Mouse (Mus musculus): ENCODE measurements around the gene Pnkd. TPM values are rescaled to one million over a fixed set of nuclear protein-coding genes. Genes with fewer than 3 reads are reported as not detected.

Pnkd gene
- polyA plus RNA-seq, 1 experiment from 2014 or later, result 320 TPM

GRCm38 (mm10) chr1:74240311-74240710 is 44.4 kb upstream of the Pnkd start:
- peak overlapping the region; percentile 3 to 6; a peak in 2 of 4 replicates for H3K4me3 ChIP-seq (ENCODE audit: control insufficient read depth in 1 of 2, insufficient read depth in 1 of 2, low read depth in 1 of 2, low read length in 2 of 2)
- peaks cover 17 to 56% of the 10 kb centered on the region in 2 experiments for H3K4me1 ChIP-seq (ENCODE audit: control insufficient read depth in 2 of 2, insufficient read depth in 2 of 2, low read length in 2 of 2)
- peak overlapping the region; percentile 99 for H3K9ac ChIP-seq (ENCODE audit: low read length)
- peaks cover 4% of the 10 kb centered on the region; the same call in 1 of the 2 replicates for H3K36me3 ChIP-seq (ENCODE audit: control insufficient read depth, insufficient read depth, low read length)
- peak overlapping the region; percentile 85 to 90 for H3K27ac ChIP-seq (replicated peaks in 1 of 2; ENCODE audit: control insufficient read depth in 1 of 2, insufficient read depth in 1 of 2, low read depth in 2 of 2, low read length in 2 of 2)
- peak overlapping the region; percentile 79 for H3K4me2 ChIP-seq (ENCODE audit: low read length)
- no peaks in the 10 kb centered on the region for H3K27me3 ChIP-seq (ENCODE audit: control insufficient read depth, insufficient read depth, low read length)
- H3K9me3 ChIP-seq (ENCODE audit: control insufficient read depth, low read length), result no peaks in the 10 kb centered on the region
- no peak for ATAC-seq (ENCODE audit: insufficient number of reproducible peaks, insufficient read depth, low FRiP score, low read depth)
- 10% methylated on average over 6 of the region's 6 CpGs for WGBS

GRCm38 (mm10) chr1:74240832-74241231 is 43.9 kb upstream of the Pnkd start:
- peaks cover 17 to 62% of the 10 kb centered on the region in 2 experiments for H3K4me1 ChIP-seq (ENCODE audit: control insufficient read depth in 2 of 2, insufficient read depth in 2 of 2, low read length in 2 of 2)
- peak overlapping the region; percentile 79 for H3K4me2 ChIP-seq (ENCODE audit: low read length)

DNA sequence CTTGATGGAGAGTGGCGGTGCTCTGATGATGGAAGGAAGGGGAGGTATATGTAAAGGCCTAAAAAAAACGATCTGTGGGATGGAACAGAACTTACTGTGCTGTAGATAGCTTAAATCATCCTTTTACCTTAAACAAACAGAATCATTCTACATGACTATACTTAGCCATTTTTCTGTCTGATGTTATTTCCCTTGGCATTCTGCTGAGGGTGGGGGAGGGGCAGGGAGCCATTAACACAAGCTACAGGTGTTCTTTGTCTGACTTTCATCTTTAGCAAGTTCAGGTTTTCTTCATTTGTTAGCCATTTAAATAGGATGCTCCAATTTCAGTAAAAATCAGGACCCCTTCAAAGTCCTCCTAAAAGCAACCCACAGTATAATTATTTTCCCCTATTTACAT is 39.2 kb upstream of the Pnkd start:
- ATAC-seq (ENCODE audit: insufficient number of reproducible peaks, insufficient read depth, low FRiP score, low read depth), result no peak

More at GRCm38 (mm10) chr1:74240832-74241231, 43.9 kb upstream of the Pnkd start:
- no peak for ATAC-seq (ENCODE audit: insufficient number of reproducible peaks, insufficient read depth, low FRiP score, low read depth)
- Histone ChIP-seq H3K27me3 (ENCODE audit: control insufficient read depth, insufficient read depth, low read length) (no peaks in the 10 kb centered on the region), H3K4me3 (ENCODE audit: control insufficient read depth in 1 of 2, insufficient read depth in 1 of 2, low read depth in 1 of 2, low read length in 2 of 2) (peak overlapping the region in 1 of 2 experiments; percentile 6; a peak in 2 of 4 replicates), H3K36me3 (ENCODE audit: control insufficient read depth, insufficient read depth, low read length) (peaks cover 5% of the 10 kb centered on the region; the same call in 1 of the 2 replicates), H3K9ac (ENCODE audit: low read length) (peak overlapping the region; percentile 99), H3K9me3 (ENCODE audit: control insufficient read depth, low read length) (no peaks in the 10 kb centered on the region), H3K27ac (replicated peaks in 1 of 2; ENCODE audit: control insufficient read depth in 1 of 2, insufficient read depth in 1 of 2, low read depth in 2 of 2, low read length in 2 of 2) (peak overlapping the region; percentile 85 to 90)
- 39% methylated on average over 4 of the region's 4 CpGs for WGBS

DNA sequence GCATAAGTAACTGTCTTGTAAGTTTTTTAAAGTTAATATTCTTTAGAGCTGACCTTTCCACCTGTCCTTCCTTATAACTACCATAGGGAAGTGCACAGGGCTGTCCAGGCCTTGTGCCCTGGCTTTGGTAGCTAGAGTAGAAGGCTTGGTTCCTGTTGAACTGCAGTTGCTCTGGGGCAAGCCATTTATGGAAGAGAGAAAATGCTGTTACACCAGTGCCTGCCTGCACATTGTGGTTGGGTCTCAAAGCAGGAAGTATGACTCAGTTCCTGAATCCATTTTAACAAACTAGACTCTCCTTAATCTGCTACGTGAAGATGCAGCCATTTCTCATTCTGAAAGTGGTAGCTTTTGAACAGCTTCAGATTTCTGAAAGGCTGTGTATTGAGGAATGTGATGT is 35.9 kb upstream of the Pnkd start:
- no peaks in the 10 kb centered on the region for H3K27me3 ChIP-seq (ENCODE audit: control insufficient read depth, insufficient read depth, low read length)
- peak overlapping the region; percentile 82 to 83 for H3K27ac ChIP-seq (replicated peaks in 1 of 2; ENCODE audit: control insufficient read depth in 1 of 2, insufficient read depth in 1 of 2, low read depth in 2 of 2, low read length in 2 of 2)
- 34% methylated on average over 1 of the region's 1 CpGs for WGBS
- H3K9me3 ChIP-seq (ENCODE audit: control insufficient read depth, low read length), result no peaks in the 10 kb centered on the region
- peaks cover 12 to 50% of the 10 kb centered on the region in 2 experiments; a peak in 3 of 4 replicates for H3K4me1 ChIP-seq (ENCODE audit: control insufficient read depth in 2 of 2, insufficient read depth in 2 of 2, low read length in 2 of 2)
- peak overlapping the region; percentile 26; the same call in 1 of the 2 replicates for H3K9ac ChIP-seq (ENCODE audit: low read length)
- peak; percentile 61; the same call in 1 of the 2 replicates for ATAC-seq (ENCODE audit: insufficient number of reproducible peaks, insufficient read depth, low FRiP score, low read depth)
- no peak overlapping the region for H3K4me2 ChIP-seq (ENCODE audit: low read length)
- H3K36me3 ChIP-seq (ENCODE audit: control insufficient read depth, insufficient read depth, low read length), result peaks cover 72% of the 10 kb centered on the region
- no peak overlapping the region for H3K4me3 ChIP-seq (ENCODE audit: control insufficient read depth in 1 of 2, insufficient read depth in 1 of 2, low read depth in 1 of 2, low read length in 2 of 2)

More for the DNA sequence above, 39.2 kb upstream of the Pnkd start:
- 69% methylated on average over 2 of the region's 2 CpGs for WGBS
- Histone ChIP-seq H3K9ac (ENCODE audit: low read length) (no peak overlapping the region), H3K4me2 (ENCODE audit: low read length) (no peak overlapping the region), H3K4me1 (ENCODE audit: control insufficient read depth in 2 of 2, insufficient read depth in 2 of 2, low read length in 2 of 2) (peaks cover 15 to 69% of the 10 kb centered on the region in 2 experiments), H3K27me3 (ENCODE audit: control insufficient read depth, insufficient read depth, low read length) (no peaks in the 10 kb centered on the region), H3K27ac (replicated peaks in 1 of 2; ENCODE audit: control insufficient read depth in 1 of 2, insufficient read depth in 1 of 2, low read depth in 2 of 2, low read length in 2 of 2) (no peak overlapping the region), H3K9me3 (ENCODE audit: control insufficient read depth, low read length) (no peaks in the 10 kb centered on the region), H3K36me3 (ENCODE audit: control insufficient read depth, insufficient read depth, low read length) (peaks cover 44% of the 10 kb centered on the region), H3K4me3 (ENCODE audit: control insufficient read depth in 1 of 2, insufficient read depth in 1 of 2, low read depth in 1 of 2, low read length in 2 of 2) (no peak overlapping the region)

DNA sequence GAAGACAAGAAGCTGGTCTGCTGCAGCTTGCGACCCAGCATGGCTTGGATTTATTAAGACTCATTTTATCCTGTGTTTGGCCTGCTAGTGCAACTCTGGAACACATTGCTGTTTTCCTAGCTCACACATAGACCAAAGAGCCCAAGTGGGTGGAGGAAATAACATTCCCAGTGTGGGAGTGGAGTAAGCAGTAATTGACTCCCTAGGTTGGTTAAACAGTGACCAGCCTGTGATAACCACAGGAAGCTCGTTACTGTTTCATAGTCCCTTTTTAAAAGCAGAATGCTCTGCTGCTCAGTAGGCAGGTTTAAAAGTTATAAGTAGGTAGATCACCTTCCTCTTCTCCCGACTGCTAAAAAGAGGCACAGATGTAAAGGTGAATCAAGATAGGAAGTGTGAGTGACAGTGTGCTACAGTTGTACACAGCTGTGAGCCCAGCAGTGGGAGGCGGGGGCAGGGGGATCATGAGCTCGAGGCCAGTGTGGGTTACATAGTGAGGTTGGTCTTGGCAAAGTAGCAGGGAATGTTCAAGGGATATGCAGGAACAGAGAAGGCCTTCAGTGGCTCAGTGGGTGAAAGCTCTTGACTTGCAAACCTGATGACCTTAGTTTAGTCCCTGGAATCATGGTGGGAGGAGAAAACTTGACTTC is 35.3 kb upstream of the Pnkd start:
- Histone ChIP-seq H3K4me2 (ENCODE audit: low read length) (no peak overlapping the region), H3K27ac (replicated peaks in 1 of 2; ENCODE audit: control insufficient read depth in 1 of 2, insufficient read depth in 1 of 2, low read depth in 2 of 2, low read length in 2 of 2) (peak overlapping the region; percentile 82 to 83), H3K27me3 (ENCODE audit: control insufficient read depth, insufficient read depth, low read length) (no peaks in the 10 kb centered on the region), H3K9ac (ENCODE audit: low read length) (peak overlapping the region; percentile 26; the same call in 1 of the 2 replicates), H3K4me3 (ENCODE audit: control insufficient read depth in 1 of 2, insufficient read depth in 1 of 2, low read depth in 1 of 2, low read length in 2 of 2) (no peak overlapping the region), H3K4me1 (ENCODE audit: control insufficient read depth in 2 of 2, insufficient read depth in 2 of 2, low read length in 2 of 2) (peaks cover 12 to 49% of the 10 kb centered on the region in 2 experiments), H3K9me3 (ENCODE audit: control insufficient read depth, low read length) (no peaks in the 10 kb centered on the region), H3K36me3 (ENCODE audit: control insufficient read depth, insufficient read depth, low read length) (peaks cover 79% of the 10 kb centered on the region)
- 58% methylated on average over 5 of the region's 5 CpGs for WGBS
- no peak for ATAC-seq (ENCODE audit: insufficient number of reproducible peaks, insufficient read depth, low FRiP score, low read depth)

DNA sequence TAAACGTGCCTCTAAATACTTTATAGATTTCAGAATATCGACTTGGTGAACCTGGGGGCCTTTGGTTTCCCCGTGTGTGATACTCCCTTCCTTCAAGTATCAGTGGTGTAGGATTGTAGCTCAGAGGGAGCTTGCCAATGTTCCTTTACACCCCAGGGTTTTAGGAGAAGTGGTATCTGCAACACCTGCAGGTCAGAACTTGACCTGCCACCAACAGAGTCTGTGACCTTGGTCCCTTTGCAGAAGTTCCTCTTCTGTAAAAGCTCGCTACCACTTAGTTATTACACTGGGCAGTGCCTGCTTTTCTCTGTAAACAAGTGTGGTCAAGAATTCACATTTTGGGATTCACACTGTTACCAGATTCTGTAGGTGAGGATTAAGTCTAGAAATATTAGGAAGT is 34.6 kb upstream of the Pnkd start:
- Histone ChIP-seq H3K4me1 (ENCODE audit: control insufficient read depth in 2 of 2, insufficient read depth in 2 of 2, low read length in 2 of 2) (peaks cover 11 to 48% of the 10 kb centered on the region in 2 experiments), H3K4me2 (ENCODE audit: low read length) (no peak overlapping the region), H3K4me3 (ENCODE audit: control insufficient read depth in 1 of 2, insufficient read depth in 1 of 2, low read depth in 1 of 2, low read length in 2 of 2) (no peak overlapping the region), H3K9me3 (ENCODE audit: control insufficient read depth, low read length) (no peaks in the 10 kb centered on the region), H3K36me3 (ENCODE audit: control insufficient read depth, insufficient read depth, low read length) (peaks cover 85% of the 10 kb centered on the region), H3K27me3 (ENCODE audit: control insufficient read depth, insufficient read depth, low read length) (no peaks in the 10 kb centered on the region), H3K27ac (replicated peaks in 1 of 2; ENCODE audit: control insufficient read depth in 1 of 2, insufficient read depth in 1 of 2, low read depth in 2 of 2, low read length in 2 of 2) (no peak overlapping the region), H3K9ac (ENCODE audit: low read length) (no peak overlapping the region)
- WGBS, result 84% methylated on average over 4 of the region's 4 CpGs
- ATAC-seq (ENCODE audit: insufficient number of reproducible peaks, insufficient read depth, low FRiP score, low read depth), result no peak

DNA sequence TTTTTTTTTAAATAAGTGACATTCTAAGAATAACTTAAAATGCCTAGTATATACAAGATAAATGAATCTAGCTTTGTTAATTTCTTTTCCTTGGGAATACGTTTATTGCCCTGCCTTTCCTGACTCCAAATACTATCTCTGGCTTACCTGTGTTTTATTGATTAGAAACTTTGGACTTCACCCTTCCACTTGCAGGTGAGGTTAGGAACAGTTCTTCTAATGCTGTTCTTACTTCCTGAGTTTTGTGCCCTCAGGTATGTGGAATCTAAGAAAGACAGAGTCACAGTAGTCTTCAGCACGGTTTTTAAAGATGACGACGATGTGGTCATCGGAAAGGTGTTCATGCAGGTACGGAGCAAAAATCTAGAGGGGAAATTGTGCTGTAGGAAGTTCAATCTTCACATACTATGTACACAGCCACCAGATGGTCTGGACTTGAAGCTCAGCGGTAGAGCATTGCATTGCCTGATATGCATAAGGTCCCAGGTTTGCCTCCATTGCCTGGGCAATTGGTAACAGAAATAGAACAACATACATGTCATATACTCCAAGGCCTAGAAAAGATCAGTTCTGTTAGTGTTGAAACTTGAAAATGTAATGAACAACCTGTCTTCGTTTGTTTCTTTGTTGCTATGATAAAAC is 28.9 kb upstream of the Pnkd start:
- Histone ChIP-seq H3K9me3 (ENCODE audit: control insufficient read depth, low read length) (no peaks in the 10 kb centered on the region), H3K36me3 (ENCODE audit: control insufficient read depth, insufficient read depth, low read length) (peaks cover 95% of the 10 kb centered on the region), H3K4me2 (ENCODE audit: low read length) (no peak overlapping the region), H3K27ac (replicated peaks in 1 of 2; ENCODE audit: control insufficient read depth in 1 of 2, insufficient read depth in 1 of 2, low read depth in 2 of 2, low read length in 2 of 2) (no peak overlapping the region), H3K9ac (ENCODE audit: low read length) (no peak overlapping the region), H3K27me3 (ENCODE audit: control insufficient read depth, insufficient read depth, low read length) (no peaks in the 10 kb centered on the region), H3K4me1 (ENCODE audit: control insufficient read depth in 2 of 2, insufficient read depth in 2 of 2, low read length in 2 of 2) (peaks cover 6 to 15% of the 10 kb centered on the region in 2 experiments), H3K4me3 (ENCODE audit: control insufficient read depth in 1 of 2, insufficient read depth in 1 of 2, low read depth in 1 of 2, low read length in 2 of 2) (no peak overlapping the region)
- ATAC-seq (ENCODE audit: insufficient number of reproducible peaks, insufficient read depth, low FRiP score, low read depth), result no peak
- 93% methylated on average over 8 of the region's 8 CpGs for WGBS

All from heart, embryonic 14.5 days (tissue).